Mouse (Mus musculus) C2C12 (cell line): Measurements from ENCODE around the gene Mpg. TPM values are rescaled to one million over a fixed set of nuclear protein-coding genes. Genes with fewer than 3 reads are reported as not detected.

Source experiments
- H3K27me3 ChIP-seq: one replicate; pipeline ENCODE4 v1.6.1; 2011; ENCODE audit not compliant: control insufficient read depth, insufficient read depth, insufficient read length
- H3K36me3 ChIP-seq: one replicate; pipeline ENCODE4 v1.6.1; 2011; ENCODE audit not compliant: control insufficient read depth, insufficient read depth
- H3K4me3 ChIP-seq: one replicate; pipeline ENCODE4 v1.5.1; 2011; ENCODE audit warnings: mild to moderate bottlenecking, control low read depth; ENCODE audit not compliant: poor library complexity, insufficient read depth, severe bottlenecking
- H3K79me2 ChIP-seq: one replicate; pipeline ENCODE4 v1.6.1; 2011; ENCODE audit not compliant: control insufficient read depth, insufficient read depth
- H3K79me3 ChIP-seq: one replicate; pipeline ENCODE4 v1.6.1; 2011; ENCODE audit warnings: low read depth, control low read depth
- H3ac ChIP-seq: one replicate; pipeline ENCODE3; 2011; ENCODE audit warnings: low read depth; ENCODE audit not compliant: control insufficient read depth, insufficient read length
- CEBPB ChIP-seq: IDR thresholded peaks from one replicate; pipeline ENCODE4 v1.6.1; 2011; ENCODE audit warnings: low read depth, mild to moderate bottlenecking, control low read depth, moderate library complexity
- CTCF ChIP-seq: IDR thresholded peaks from one replicate; pipeline ENCODE4 v1.5.1; 2011; ENCODE audit not compliant: control insufficient read depth, insufficient read depth, insufficient read length
- FOSL1 ChIP-seq: IDR thresholded peaks from one replicate; pipeline ENCODE4 v1.8.0; 2011; ENCODE audit warnings: mild to moderate bottlenecking, low read length; ENCODE audit not compliant: poor library complexity, insufficient read depth, severe bottlenecking
- MAX ChIP-seq: IDR thresholded peaks from one replicate; pipeline ENCODE4 v1.6.1; 2011; ENCODE audit warnings: mild to moderate bottlenecking, control low read depth
- MYOD1 ChIP-seq: IDR thresholded peaks from one replicate; pipeline ENCODE4 v1.6.1; 2011; ENCODE audit warnings: low read depth; ENCODE audit not compliant: control insufficient read depth, insufficient read length
- MYOG ChIP-seq: IDR thresholded peaks from one replicate; pipeline ENCODE4 v1.6.1; 2011; ENCODE audit not compliant: control insufficient read depth, insufficient read length; ENCODE audit errors: extremely low read depth
- USF1 ChIP-seq: IDR thresholded peaks from one replicate; pipeline ENCODE4 v1.6.1; 2011; ENCODE audit warnings: low read depth, mild to moderate bottlenecking, control low read depth, moderate library complexity
- polyA plus RNA-seq: library from polyadenylated mRNA; unstranded; fragments of >200 nt; fragmentation: generic; extraction: Trizol; gene quantifications from one replicate; pipeline ENCODE4 v1.2.1, GENCODE M21; 2012; ENCODE audit warnings: missing spikeins

Gene Mpg
- polyA plus RNA-seq, 1 experiment = 19.9 TPM

DNA sequence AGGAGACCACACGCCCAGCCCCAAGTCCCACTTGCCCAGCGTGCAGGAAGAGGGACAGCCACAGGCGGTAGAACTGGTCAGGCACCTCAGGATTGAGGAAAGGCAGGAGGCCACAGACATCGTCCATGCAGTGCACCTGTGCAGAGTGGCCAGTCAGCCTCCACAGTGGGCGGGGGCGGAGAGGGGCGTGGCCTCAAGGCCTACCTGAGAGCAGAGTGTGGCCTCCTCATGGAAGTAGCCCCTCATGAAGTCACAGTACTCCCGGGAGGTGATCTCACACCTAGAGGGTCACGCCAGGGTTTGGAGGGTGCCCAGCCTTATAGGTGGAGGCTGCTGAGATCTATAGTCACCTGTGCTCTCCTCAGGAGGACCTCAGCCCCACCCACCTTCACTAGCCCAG is 15.7 kb upstream of the Mpg start:
- H3K27me3 ChIP-seq = no peaks in the 10 kb centered on the region
- peaks cover 12% of the 10 kb centered on the region for H3K79me2 ChIP-seq
- no peaks in the 10 kb centered on the region for H3K79me3 ChIP-seq
- no peak overlapping the region for H3K4me3 ChIP-seq
- H3K36me3 ChIP-seq = peaks cover 76% of the 10 kb centered on the region
- H3ac ChIP-seq = no peak overlapping the region
- TF ChIP-seq FOSL1 (no peak), MYOG (no peak), MYOD1 (no peak), MAX (no peak), CTCF (no peak), USF1 (no peak), CEBPB (no peak)

DNA sequence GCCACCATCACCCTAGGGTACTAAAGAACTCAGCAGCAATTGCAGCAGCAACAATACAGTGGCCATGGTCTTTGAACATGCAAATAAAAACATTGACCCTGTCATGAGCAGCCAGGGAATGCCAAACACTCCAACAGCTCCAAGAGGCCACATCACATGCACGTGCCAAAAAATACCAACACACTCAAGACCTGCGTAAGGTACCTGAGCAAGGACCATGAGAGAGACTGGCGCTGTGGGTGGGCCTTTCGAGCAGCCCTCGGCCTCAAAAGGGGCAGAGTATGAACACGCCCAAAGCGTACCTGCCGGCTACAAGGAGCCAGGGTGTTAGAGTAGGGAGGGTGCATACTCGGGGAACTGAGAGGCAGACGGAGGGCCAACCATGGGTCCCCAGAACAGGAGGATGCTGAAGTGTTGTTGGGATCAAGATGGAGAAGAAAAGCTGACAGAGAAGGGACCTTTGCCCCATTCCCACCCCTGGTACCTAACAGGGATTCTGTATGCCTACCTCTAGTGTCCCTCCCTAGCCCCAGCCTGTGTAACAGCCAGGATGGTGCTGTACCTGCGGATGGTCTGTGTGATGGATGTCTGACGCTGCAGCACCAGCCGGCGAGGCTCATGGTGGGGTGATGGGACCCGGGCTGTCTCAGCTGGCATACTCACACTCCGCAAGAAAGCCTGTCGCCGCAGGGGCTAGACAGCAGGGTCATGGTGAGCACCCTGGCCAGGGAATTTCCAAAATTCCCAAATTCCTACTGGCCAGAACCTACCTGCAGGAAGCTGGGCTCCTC is 10.7 kb upstream of the Mpg start:
- Histone ChIP-seq H3K4me3 (no peak overlapping the region), H3K79me3 (peaks cover 47% of the 10 kb centered on the region), H3K36me3 (peaks cover 75% of the 10 kb centered on the region), H3K27me3 (no peaks in the 10 kb centered on the region), H3K79me2 (peaks cover 61% of the 10 kb centered on the region), H3ac (no peak overlapping the region)
- TF ChIP-seq MAX (no peak), CEBPB (no peak), MYOG (no peak), FOSL1 (no peak), CTCF (no peak), MYOD1 (no peak), USF1 (no peak)

DNA sequence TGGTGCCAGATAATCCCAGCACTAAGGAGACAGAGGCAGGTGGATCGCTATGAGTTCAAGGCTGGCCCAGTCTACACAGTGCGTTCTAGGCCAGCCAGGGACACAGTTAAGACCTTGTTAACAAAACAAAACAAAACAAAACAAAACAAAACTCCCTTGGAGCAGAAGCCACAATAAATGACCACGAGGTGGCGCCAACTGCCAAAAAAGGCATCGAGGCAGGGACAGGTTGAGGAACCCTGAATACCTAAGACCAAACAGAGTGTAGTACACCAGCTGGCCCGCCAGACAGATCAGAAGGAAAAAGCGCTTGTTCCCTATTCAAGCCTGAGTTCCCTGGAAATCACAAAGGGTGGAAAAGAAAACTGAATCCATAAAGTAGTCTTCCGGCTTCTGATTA is 9.5 kb upstream of the Mpg start:
- Histone ChIP-seq H3K79me2 (peaks cover 74% of the 10 kb centered on the region), H3K4me3 (no peak overlapping the region), H3K79me3 (peaks cover 52% of the 10 kb centered on the region), H3ac (no peak overlapping the region), H3K27me3 (no peaks in the 10 kb centered on the region), H3K36me3 (peaks cover 63% of the 10 kb centered on the region)
- TF ChIP-seq CEBPB (no peak), FOSL1 (no peak), MAX (no peak), CTCF (peak; percentile 2), MYOG (no peak), USF1 (no peak), MYOD1 (no peak)

DNA sequence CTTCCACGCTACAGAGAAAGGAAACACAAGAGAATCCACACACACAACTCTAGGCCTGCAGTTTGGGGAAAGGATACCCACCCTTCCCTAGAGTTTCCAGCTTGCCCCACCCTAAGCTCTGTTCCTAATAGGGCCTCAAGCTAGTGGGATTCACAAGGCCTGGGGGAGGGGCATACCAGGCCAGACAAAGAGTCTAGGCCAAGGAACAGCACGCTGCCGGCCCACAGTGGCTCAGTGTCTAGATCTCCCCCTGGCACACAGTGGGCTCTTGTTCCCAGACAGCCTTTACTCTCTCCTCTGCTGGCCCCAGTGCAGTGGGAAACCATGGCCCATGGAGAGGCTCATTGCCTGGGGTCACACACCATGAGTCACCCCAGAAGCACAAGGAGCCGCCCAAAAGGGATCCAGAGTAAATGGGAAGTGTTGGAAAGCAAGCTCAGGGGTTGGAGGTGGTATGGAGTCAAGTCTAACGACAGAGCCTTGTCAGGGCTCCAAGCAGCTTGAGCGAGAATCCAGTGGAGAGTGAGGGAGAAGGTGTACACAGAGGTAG is 7.7 kb upstream of the Mpg start:
- Histone ChIP-seq H3K27me3 (no peaks in the 10 kb centered on the region), H3ac (no peak overlapping the region), H3K79me3 (peaks cover 52% of the 10 kb centered on the region), H3K79me2 (peaks cover 77% of the 10 kb centered on the region), H3K36me3 (peaks cover 47% of the 10 kb centered on the region), H3K4me3 (no peak overlapping the region)
- TF ChIP-seq USF1 (no peak), FOSL1 (no peak), MYOD1 (no peak), CEBPB (no peak), CTCF (no peak), MAX (no peak), MYOG (no peak)

DNA sequence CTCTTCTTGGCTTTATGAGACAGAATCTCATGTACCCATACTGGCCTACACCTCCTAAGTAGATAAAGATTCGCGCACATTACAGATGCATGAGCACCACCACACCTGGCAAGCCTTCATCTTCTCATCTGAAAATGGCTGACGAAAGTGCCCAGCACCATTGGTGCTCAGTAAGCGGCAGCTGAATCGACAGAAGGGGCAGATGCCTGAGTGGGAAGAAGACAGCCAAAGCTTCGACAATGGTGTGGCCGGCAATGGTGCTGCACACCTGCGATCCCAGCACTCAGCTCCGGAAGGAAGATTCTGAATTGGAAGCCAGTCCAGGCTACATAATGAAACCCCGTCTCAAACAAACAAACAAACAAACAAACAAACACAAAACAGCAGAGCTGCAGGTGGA is 7.0 kb upstream of the Mpg start:
- Histone ChIP-seq H3K36me3 (peaks cover 40% of the 10 kb centered on the region), H3ac (no peak overlapping the region), H3K4me3 (no peak overlapping the region), H3K79me2 (peaks cover 77% of the 10 kb centered on the region), H3K79me3 (peaks cover 52% of the 10 kb centered on the region), H3K27me3 (no peaks in the 10 kb centered on the region)
- no peak for TF ChIP-seq CTCF
